ENCODE assay signal across 13 mouse cellular contexts in the genomic region with DNA sequence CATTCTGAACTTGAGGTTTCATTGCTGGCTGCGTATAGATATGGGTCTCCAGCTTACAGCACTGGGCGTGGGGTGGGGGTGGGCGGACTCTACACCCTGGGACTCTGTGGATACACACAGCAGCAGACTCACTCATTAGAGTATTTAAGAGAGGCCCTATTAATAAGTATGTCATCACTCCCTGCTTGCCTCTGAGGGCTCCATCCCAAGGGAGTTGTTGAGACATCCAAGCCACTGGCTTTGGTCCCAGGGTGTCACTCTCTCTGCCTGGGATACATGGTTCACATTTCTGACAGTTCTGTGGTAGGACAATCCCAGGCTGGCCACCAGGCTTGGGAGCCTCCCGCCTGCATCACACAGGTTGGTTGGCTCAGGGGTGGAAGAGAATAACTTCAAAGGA.
"Had no signal": no experiment of that assay in that cellular context is flagged by ENCODE, and none has a peak within 500 bp of the region (broad histone marks: within the 10 kb centered on the region; RNA-seq: fewer than 3 reads in every experiment).

No protein-coding gene starts in this region.

- DNase-seq: kidney, adult 8-10 months; kidney, postnatal 25 days; layer of hippocampus, postnatal 36 days; right cerebral cortex, postnatal 14 days; thymus, postnatal 4 days had no signal

- H3K4me3 ChIP-seq: limb, embryonic 15.5 days; liver, embryonic 12.5 days; midbrain, embryonic 10.5 days; neural tube, embryonic 13.5 days had no signal

- H3K27ac ChIP-seq: limb, embryonic 15.5 days; liver, embryonic 12.5 days; neural tube, embryonic 13.5 days; stomach, postnatal 0 days had no signal

- ATAC-seq: inflammation-experienced regulatory T-cells, adult 6 months; intestine, postnatal 0 days; liver, embryonic 12.5 days; midbrain, embryonic 16.5 days had no signal

- H3K36me3 ChIP-seq: limb, embryonic 15.5 days; liver, embryonic 12.5 days; midbrain, embryonic 10.5 days; neural tube, embryonic 13.5 days had no signal

- H3K9ac ChIP-seq: limb, embryonic 15.5 days; liver, embryonic 12.5 days; neural tube, embryonic 13.5 days had no signal

- H3K9me3 ChIP-seq: limb, embryonic 15.5 days; liver, embryonic 12.5 days; midbrain, embryonic 10.5 days; neural tube, embryonic 13.5 days had no signal

- H3K27me3 ChIP-seq: neural tube, embryonic 13.5 days had no signal

- H3K4me2 ChIP-seq: limb, embryonic 15.5 days; liver, embryonic 12.5 days; neural tube, embryonic 13.5 days had no signal
